Mouse (Mus musculus) midbrain, embryonic 15.5 days (tissue): ENCODE results near the gene Cry1. TPM values are rescaled to one million over a fixed set of nuclear protein-coding genes. Genes with fewer than 3 reads are reported as not detected.

Source experiments
- ATAC-seq: fragments of 200-750 bp; cut with Nextera tagmentation; replicated peaks from 2 replicates; pipeline ENCODE4 v1.8.0; 2017; ENCODE audit warnings: moderate TSS enrichment
- H3K27ac ChIP-seq: fragments of 300-500 bp; sonication (generic); 2 replicates; pipeline ENCODE4 v1.5.1; 2015; ENCODE audit warnings: mild to moderate bottlenecking, inconsistent platforms
- H3K27me3 ChIP-seq: fragments of 300-500 bp; sonication (generic); replicated peaks from 2 replicates; pipeline ENCODE4 v1.6.1; 2015; ENCODE audit warnings: inconsistent platforms
- H3K36me3 ChIP-seq: fragments of 300-500 bp; sonication (generic); replicated peaks from 2 replicates; pipeline ENCODE4 v1.6.1; 2015; ENCODE audit warnings: inconsistent platforms
- H3K4me1 ChIP-seq: fragments of 300-500 bp; sonication (generic); 2 replicates; pipeline ENCODE4 v1.6.1; 2015; ENCODE audit warnings: inconsistent platforms
- H3K4me2 ChIP-seq: fragments of 300-500 bp; sonication (generic); 2 replicates; pipeline ENCODE4 v1.6.1; 2015; ENCODE audit warnings: inconsistent platforms, mild to moderate bottlenecking, moderate library complexity
- H3K4me3 ChIP-seq: fragments of 300-500 bp; sonication (generic); 2 replicates; pipeline ENCODE4 v1.5.1; 2015; ENCODE audit warnings: mild to moderate bottlenecking, inconsistent platforms
- H3K9ac ChIP-seq: fragments of 300-500 bp; sonication (generic); 2 replicates; pipeline ENCODE4 v1.6.1; 2015; ENCODE audit warnings: mild to moderate bottlenecking, inconsistent platforms
- H3K9me3 ChIP-seq: fragments of 300-500 bp; sonication (generic); 2 replicates; pipeline ENCODE4 v1.6.1; 2016; ENCODE audit warnings: inconsistent platforms
- WGBS: fragments of 180-500 bp; shearing (Covaris S2); methylation state at CpG from one replicate; pipeline ENCODE4 v1.1.7; 2015; ENCODE audit warnings: mixed read lengths; 5-methylcytosine and 5-hydroxymethylcytosine counted together
- polyA plus RNA-seq: library from polyadenylated mRNA; unstranded; fragments of >200 nt; fragmentation: Nextera tagmentation; extraction: Ambion mirVana; gene quantifications from 2 replicates; pipeline ENCODE4 v1.2.1, GENCODE M21; 2015

Gene Cry1
- 38.8 and 41.2 TPM in 2 replicates for polyA plus RNA-seq

DNA sequence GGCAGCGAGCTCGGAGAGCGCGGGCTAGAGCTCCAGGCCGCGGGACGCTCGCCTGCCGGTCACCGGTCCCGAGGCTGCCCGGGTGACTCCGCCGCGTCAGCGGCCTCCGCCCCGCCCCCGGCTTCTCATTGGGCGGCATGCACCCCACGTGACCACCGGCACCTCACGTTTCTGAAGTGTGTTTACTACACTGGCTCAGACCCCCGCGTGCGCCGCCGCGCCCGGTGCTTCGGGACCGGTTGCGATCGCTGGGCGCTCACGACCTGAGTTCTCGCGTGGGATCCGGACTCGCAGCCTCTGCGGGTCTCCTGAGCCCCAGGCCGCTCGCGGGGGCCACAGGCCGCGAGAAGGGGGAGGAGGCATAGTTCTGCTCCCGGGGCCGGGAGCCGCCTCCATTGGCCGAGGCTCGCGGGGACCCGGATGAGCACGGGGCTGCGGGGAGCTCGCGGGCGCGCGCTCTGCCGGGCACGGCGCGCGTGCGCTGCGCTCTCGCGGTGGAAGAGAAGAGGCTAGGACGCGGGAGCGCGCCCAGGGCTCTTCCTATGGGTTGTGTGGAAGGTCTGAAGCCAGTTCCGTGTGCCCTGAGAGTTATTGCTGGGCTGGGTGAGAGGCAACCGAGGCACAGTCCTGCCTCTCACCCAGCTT, at the start of gene Cry1:
Cry1 (minus strand) TSS at position 101 of the 645 bp plus-strand sequence.
- Histone ChIP-seq H3K9me3 (no peaks in the 10 kb centered on the region), H3K27ac (peak within 1 kb of the TSS; percentile 96), H3K4me1 (peaks cover 14% of the 10 kb centered on the region), H3K36me3 (no peaks in the 10 kb centered on the region), H3K4me2 (peak within 1 kb of the TSS; percentile 89), H3K27me3 (no peaks in the 10 kb centered on the region), H3K4me3 (peak within 1 kb of the TSS; percentile 72), H3K9ac (peak within 1 kb of the TSS; percentile 89)
- peak; percentile 97 for ATAC-seq
- WGBS, result under 1% methylated on average over 70 of the region's 75 CpGs

DNA sequence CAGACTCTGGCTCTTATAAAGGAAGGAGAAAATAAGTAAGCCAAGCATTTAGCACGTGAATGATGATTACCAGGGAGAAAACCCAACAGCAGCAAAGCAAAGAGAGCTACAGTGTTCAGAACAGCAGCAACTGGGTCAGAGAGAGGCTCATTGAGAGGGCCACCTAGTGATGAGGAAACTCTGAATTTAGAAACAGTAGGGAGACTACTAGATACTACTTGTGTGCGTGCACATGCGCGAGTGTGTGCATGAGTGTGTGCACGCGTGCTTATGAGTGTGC, 36.8 kb upstream of the Cry1 start:
- Histone ChIP-seq H3K36me3 (no peaks in the 10 kb centered on the region), H3K27me3 (no peaks in the 10 kb centered on the region), H3K27ac (0 out of 2 replicates have a peak overlapping the region, but pooled peaks have one; percentile 44), H3K4me3 (no peak overlapping the region), H3K9me3 (no peaks in the 10 kb centered on the region), H3K4me2 (no peak overlapping the region), H3K4me1 (peaks cover 9% of the 10 kb centered on the region; the same call in 1 of the 2 replicates), H3K9ac (no peak overlapping the region)
- WGBS, result 87% methylated on average over 6 of the region's 6 CpGs
- no peak for ATAC-seq

DNA sequence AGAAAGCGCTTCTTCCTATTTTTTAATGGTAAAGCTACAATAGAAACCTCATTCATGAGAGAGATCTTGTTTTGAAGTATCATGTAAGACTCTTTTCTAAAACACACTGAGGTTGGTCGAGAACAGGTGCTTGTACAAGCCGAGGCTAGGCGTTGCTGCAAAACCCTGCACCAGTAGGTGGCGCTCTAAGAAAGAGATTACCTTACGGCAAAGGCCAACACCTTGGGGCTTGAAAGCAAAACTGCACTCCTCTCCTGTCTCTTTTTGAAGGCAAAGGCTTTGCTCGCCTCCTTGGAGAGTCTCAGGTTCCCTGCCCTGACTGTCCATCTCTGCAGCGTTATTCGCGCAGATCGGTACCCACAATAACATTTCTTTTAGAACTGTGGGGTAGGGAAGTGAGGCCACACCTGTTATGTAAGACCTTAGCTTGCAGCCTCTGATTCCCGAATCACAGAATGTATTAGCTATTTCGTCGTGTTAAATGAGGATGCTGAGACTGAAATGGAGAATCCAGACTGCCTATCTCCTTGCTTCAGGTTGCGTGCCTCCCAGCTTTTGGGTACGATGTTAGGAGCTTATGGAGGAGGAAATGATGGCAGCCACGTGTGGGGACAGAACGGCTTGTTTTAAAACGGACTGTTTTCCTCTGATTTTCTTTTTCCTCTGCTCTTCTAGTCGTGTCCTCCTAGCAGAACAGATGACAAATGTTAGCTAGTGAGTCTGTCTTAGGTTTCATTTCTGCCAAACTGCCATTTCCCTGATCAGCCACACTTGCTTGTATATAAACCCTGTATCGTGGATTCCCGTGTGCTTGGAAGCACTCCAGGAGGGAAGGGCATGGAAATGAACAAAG, 36.3 kb upstream of the Cry1 start:
- H3K4me1 ChIP-seq, result peaks cover 9% of the 10 kb centered on the region; the same call in 1 of the 2 replicates
- peak overlapping the region; percentile 39 for H3K4me2 ChIP-seq
- H3K27me3 ChIP-seq, result no peaks in the 10 kb centered on the region
- 0 out of 2 replicates have a peak overlapping the region, but pooled peaks have one; percentile 44 for H3K27ac ChIP-seq
- 33% methylated on average over 22 of the region's 22 CpGs for WGBS
- peak; percentile 92 for ATAC-seq
- no peaks in the 10 kb centered on the region for H3K9me3 ChIP-seq
- H3K4me3 ChIP-seq, result no peak overlapping the region
- H3K9ac ChIP-seq, result no peak overlapping the region
- H3K36me3 ChIP-seq, result no peaks in the 10 kb centered on the region

DNA sequence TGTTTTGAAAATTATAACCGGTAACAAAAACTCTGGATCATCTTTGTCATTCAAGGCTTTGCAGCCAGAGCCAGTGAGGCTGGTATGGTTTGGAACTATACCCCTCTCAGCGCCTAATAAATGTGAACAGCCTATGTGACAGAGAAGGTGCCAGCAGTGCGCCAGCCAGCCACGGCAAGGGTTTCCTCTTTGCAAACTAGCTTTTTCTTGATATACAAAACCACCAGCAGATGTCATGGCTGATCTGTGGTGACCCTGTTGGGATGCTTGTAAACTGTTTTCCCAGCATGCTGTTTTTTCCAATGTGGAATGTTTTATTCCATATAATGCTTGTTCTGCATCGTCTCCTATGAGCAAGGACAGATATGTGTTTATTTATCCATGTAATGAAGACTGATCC, 30.0 kb upstream of the Cry1 start:
- Histone ChIP-seq H3K9me3 (no peaks in the 10 kb centered on the region), H3K27me3 (no peaks in the 10 kb centered on the region), H3K4me3 (no peak overlapping the region), H3K9ac (no peak overlapping the region), H3K4me2 (peak overlapping the region; percentile 3; the same call in 1 of the 2 replicates), H3K27ac (no peak overlapping the region), H3K4me1 (no peaks in the 10 kb centered on the region), H3K36me3 (no peaks in the 10 kb centered on the region)
- peak; percentile 70 for ATAC-seq
- WGBS, result 64% methylated on average over 5 of the region's 5 CpGs

DNA sequence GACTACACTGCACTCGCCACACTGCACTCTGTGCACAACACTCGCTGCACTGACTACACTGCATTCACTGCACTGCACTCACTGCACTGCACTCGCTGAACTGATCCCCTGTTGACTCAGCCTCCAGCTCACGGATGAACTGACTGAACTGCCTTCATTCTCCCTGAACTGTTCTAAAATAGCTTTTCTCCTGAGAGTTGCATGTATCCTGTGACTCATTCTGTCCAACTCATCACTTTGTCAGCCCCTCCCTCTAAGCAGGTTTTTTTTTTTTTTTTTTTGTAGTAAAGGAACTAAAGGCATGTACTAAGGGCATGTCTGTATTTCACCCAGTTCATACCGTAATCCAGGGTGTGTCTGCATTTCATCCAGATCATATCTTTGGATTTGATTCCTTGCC, 26.8 kb upstream of the Cry1 start:
- H3K9me3 ChIP-seq, result no peaks in the 10 kb centered on the region
- H3K4me2 ChIP-seq, result no peak overlapping the region
- H3K36me3 ChIP-seq, result no peaks in the 10 kb centered on the region
- WGBS, result 92% methylated on average over 5 of the region's 5 CpGs
- no peak for ATAC-seq
- no peak overlapping the region for H3K9ac ChIP-seq
- no peaks in the 10 kb centered on the region for H3K4me1 ChIP-seq
- H3K4me3 ChIP-seq, result no peak overlapping the region
- H3K27ac ChIP-seq, result no peak overlapping the region
- H3K27me3 ChIP-seq, result no peaks in the 10 kb centered on the region

DNA sequence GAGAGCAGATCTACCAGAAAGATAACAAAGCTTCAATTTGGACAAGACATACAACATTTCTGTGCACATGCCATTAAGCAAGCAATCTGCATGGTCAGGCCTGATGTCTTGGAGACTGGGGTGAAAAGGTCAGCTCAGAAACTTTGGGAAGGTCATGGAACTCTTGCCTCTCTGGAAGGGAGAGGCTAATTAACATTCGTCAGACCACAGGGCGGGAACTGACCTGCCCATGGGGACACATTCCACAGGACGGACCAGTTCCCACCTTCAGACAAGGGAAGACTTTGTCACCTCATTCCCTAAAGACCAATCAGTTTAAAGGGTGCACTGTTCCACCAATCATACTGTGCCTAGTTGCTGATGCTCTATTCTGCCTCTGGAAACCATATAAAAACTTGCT, 25.3 kb upstream of the Cry1 start:
- Histone ChIP-seq H3K9ac (no peak overlapping the region), H3K36me3 (no peaks in the 10 kb centered on the region), H3K9me3 (no peaks in the 10 kb centered on the region), H3K4me2 (no peak overlapping the region), H3K27ac (no peak overlapping the region), H3K27me3 (no peaks in the 10 kb centered on the region), H3K4me1 (no peaks in the 10 kb centered on the region), H3K4me3 (no peak overlapping the region)
- 73% methylated on average over 3 of the region's 3 CpGs for WGBS
- no peak for ATAC-seq

DNA sequence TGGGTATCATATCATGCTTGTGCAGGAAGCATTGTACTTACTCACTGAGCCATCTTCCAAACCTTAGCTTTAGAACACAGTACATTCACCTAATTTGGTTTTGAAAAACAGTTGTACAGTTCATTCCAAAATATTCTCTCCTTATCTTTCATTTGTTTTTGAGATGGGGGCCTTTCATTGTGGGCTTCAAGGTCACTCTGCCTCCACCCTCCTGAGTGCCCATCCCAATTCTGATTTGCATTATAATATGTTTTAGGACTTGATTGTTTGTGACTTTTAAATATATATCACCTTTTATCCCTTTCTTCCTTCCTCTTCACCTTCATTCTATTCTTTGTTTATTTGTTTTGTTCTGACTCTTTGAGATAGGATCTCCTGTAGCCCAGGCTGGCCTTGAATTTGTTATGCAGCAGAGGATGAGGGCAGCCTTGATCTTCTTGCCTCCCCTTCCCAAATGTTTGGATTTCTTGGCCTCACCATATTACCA, 24.3 kb upstream of the Cry1 start:
- Histone ChIP-seq H3K27me3 (no peaks in the 10 kb centered on the region), H3K4me2 (no peak overlapping the region), H3K27ac (no peak overlapping the region), H3K4me3 (no peak overlapping the region), H3K9me3 (no peaks in the 10 kb centered on the region), H3K9ac (no peak overlapping the region), H3K36me3 (no peaks in the 10 kb centered on the region), H3K4me1 (0 out of 2 replicates have a peak, but pooled peaks cover 4% of the 10 kb centered on the region)
- no peak for ATAC-seq

DNA sequence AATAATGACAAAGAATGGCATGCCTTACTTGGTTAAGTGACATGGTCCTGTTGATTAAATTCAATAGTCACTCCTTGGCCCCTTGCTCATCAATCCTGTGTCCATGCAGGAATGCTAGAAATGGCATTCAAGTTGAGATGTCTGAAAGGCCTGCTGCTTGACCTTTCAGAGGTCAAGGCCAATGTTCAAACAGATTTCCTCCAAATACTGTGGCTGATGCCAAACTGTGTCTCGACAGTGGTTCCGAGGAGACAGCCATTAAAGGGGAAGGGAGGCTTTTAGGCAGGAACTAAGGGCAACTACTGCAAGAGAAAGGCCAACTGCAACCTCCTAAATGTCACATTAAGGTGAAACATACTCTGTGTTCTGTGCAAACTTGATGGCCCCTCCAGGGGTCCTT, 20.5 kb upstream of the Cry1 start:
- no peak for ATAC-seq
- Histone ChIP-seq H3K9me3 (no peaks in the 10 kb centered on the region), H3K27ac (no peak overlapping the region), H3K4me1 (0 out of 2 replicates have a peak, but pooled peaks cover 4% of the 10 kb centered on the region), H3K4me3 (no peak overlapping the region), H3K9ac (no peak overlapping the region), H3K27me3 (no peaks in the 10 kb centered on the region), H3K36me3 (no peaks in the 10 kb centered on the region), H3K4me2 (no peak overlapping the region)
- 45% methylated on average over 2 of the region's 2 CpGs for WGBS

DNA sequence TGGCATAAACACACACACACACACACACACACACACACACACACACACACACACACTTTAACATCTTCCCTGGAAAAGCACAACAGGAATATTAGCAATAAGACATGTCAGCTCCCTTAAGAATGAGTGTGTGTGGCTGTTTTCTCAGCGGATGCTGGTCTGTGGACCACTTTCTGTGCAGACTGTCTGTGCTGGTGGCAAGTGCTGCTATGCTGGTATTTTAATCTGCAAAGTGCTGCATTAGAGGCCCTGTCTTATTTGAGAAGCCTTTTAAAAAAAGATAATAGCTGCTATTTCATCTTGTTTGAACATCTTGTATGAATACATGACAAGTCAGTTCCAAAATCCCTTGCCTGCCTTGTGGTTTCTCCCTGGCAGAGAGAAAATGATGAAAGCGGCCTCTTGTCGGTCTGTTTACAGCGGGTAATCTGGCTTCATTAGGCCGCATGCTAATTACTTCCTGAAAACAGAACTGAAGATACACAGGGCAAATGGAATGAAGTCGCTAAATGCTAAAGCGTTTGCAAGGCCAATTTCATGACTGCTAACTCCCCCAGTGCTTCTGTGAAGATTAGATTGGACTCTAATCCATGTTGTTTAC, 19.5 kb upstream of the Cry1 start:
- Histone ChIP-seq H3K4me1 (0 out of 2 replicates have a peak, but pooled peaks cover 4% of the 10 kb centered on the region), H3K4me3 (no peak overlapping the region), H3K9me3 (no peaks in the 10 kb centered on the region), H3K4me2 (no peak overlapping the region), H3K27ac (peak overlapping the region; percentile 5; the same call in 1 of the 2 replicates), H3K36me3 (no peaks in the 10 kb centered on the region), H3K9ac (no peak overlapping the region), H3K27me3 (no peaks in the 10 kb centered on the region)
- no peak for ATAC-seq
- WGBS, result 45% methylated on average over 7 of the region's 7 CpGs

DNA sequence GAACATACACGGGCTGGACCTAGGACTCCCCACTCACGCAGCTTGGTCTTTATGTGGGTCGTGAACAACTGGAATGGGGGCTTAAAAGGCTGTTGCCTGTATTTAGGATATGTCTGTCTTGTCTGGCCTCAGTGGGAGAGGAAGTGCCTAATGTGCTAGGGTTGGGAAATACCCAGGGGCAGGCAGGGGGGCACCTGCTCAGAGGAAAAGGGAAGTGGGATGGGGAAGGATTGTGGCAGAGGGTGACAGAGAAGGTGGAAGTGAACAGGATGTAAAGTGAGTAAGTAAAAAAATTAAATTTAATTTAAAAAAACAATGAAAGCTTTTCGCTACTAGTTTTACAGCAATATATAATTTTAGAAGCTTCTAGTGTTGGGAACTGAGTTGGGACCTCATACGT, 9.7 kb upstream of the Cry1 start:
- H3K9me3 ChIP-seq, result no peaks in the 10 kb centered on the region
- H3K36me3 ChIP-seq, result no peaks in the 10 kb centered on the region
- H3K4me2 ChIP-seq, result no peak overlapping the region
- no peak overlapping the region for H3K9ac ChIP-seq
- H3K27me3 ChIP-seq, result no peaks in the 10 kb centered on the region
- no peak overlapping the region for H3K27ac ChIP-seq
- no peaks in the 10 kb centered on the region for H3K4me1 ChIP-seq
- no peak overlapping the region for H3K4me3 ChIP-seq
- WGBS, result 82% methylated on average over 5 of the region's 5 CpGs
- no peak for ATAC-seq

DNA sequence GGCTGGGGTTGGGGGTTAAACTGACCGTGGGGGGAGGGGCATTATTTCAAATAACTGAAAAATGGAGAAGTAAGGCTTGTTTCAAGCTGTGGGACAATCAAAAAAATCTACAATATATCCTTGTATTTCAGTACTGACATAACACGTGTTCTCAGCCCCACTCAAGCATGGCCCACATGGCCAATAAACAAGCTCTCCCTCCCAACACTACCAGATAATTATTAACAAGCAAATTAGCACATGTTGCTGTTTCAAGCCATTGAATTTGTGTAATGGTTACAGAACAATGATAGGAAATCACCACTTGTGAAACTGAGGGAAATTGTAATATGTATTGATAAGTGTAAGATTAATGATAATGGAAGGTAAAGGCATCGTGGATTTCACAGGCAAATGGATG, 8.5 kb upstream of the Cry1 start:
- no peak for ATAC-seq
- Histone ChIP-seq H3K4me1 (no peaks in the 10 kb centered on the region), H3K27ac (no peak overlapping the region), H3K36me3 (no peaks in the 10 kb centered on the region), H3K4me2 (no peak overlapping the region), H3K9ac (no peak overlapping the region), H3K9me3 (no peaks in the 10 kb centered on the region), H3K27me3 (no peaks in the 10 kb centered on the region), H3K4me3 (no peak overlapping the region)
- 84% methylated on average over 3 of the region's 3 CpGs for whole genome bisulfite sequencing

DNA sequence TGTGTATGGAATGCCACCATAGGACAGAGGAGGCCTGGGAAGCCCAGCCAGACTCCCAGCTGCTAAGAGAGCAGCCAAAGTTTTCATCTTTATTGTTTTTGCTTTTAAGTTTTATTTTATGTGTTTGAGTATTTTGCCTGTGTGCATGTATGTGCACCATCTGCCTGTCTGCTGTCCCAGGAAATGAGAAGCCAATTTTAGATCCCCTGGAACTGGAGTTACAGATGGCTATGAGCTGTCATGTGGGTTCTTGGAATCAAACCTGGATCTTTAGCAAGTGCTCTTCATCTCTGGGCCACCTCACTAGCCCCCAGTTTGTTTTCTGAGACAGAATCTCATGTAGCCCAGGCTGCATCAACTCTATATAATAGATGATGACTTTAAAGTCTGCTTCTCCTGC, 5.8 kb upstream of the Cry1 start:
- H3K4me2 ChIP-seq, result no peak overlapping the region
- no peak for ATAC-seq

More for the DNA sequence above, 5.8 kb upstream of the Cry1 start:
- Histone ChIP-seq H3K9me3 (no peaks in the 10 kb centered on the region), H3K27ac (no peak overlapping the region), H3K4me1 (peaks cover 4% of the 10 kb centered on the region), H3K9ac (no peak overlapping the region), H3K27me3 (no peaks in the 10 kb centered on the region), H3K36me3 (no peaks in the 10 kb centered on the region), H3K4me3 (no peak overlapping the region)
